Mouse (Mus musculus) ES-E14 (cell line): ENCODE data around the gene Mpo. TPM values are rescaled to one million over a fixed set of nuclear protein-coding genes. Genes with fewer than 3 reads are reported as not detected.

Source experiments
- DNase-seq: peaks from one replicate; pipeline ENCODE4 v3.0.0-alpha.2; 2013; ENCODE audit warnings: low read depth, low spot score
- H3K27ac ChIP-seq: 2 replicates; pipeline ENCODE4 v1.5.1; 2012; ENCODE audit warnings: low read depth, mild to moderate bottlenecking, low read length, moderate library complexity, mixed read lengths; ENCODE audit not compliant: poor library complexity, insufficient read depth, severe bottlenecking
- H3K36me3 ChIP-seq: 2 replicates; pipeline ENCODE4 v1.6.1; 2012; ENCODE audit warnings: mild to moderate bottlenecking, low read length, moderate library complexity, mixed read lengths; ENCODE audit not compliant: control insufficient read depth, poor library complexity, insufficient read depth, severe bottlenecking
- H3K4me1 ChIP-seq, 2 experiments: fragments of 150-350 bp in 1 of 2; sonication (generic) in 1 of 2; 2 replicates each; pipeline ENCODE4 v1.6.1; 2012; ENCODE audit warnings: low read length in 2 of 2, mild to moderate bottlenecking in 1 of 2, mixed read lengths in 1 of 2; ENCODE audit not compliant: control insufficient read depth in 2 of 2, insufficient read depth in 2 of 2, poor library complexity in 1 of 2
- H3K4me3 ChIP-seq, 2 experiments: fragments of 150-350 bp in 1 of 2; sonication (generic) in 1 of 2; 2 replicates each; pipeline ENCODE4 v1.5.1; 2012; ENCODE audit warnings: low read length in 2 of 2, low read depth in 1 of 2, mild to moderate bottlenecking in 1 of 2, mixed read lengths in 1 of 2; ENCODE audit not compliant: insufficient read depth in 1 of 2, poor library complexity in 1 of 2, severe bottlenecking in 1 of 2
- H3K9ac ChIP-seq: 2 replicates; pipeline ENCODE4 v1.6.1; 2012; ENCODE audit warnings: low read depth, mild to moderate bottlenecking, low read length, mixed read lengths; ENCODE audit not compliant: poor library complexity, insufficient read depth, severe bottlenecking
- H3K9me3 ChIP-seq: fragments of 150-350 bp; sonication (generic); 2 replicates; pipeline ENCODE4 v1.6.1; 2012; ENCODE audit warnings: low read depth, mild to moderate bottlenecking, low read length; ENCODE audit not compliant: control insufficient read depth, insufficient read depth
- CHD2 ChIP-seq: IDR thresholded peaks from 2 replicates; pipeline ENCODE4 v1.6.1; 2014; ENCODE audit warnings: mild to moderate bottlenecking, low read depth, low read length, inconsistent platforms
- HCFC1 ChIP-seq: IDR thresholded peaks from 2 replicates; pipeline ENCODE4 v1.6.1; 2012; ENCODE audit warnings: low read length, inconsistent platforms, borderline replicate concordance; ENCODE audit not compliant: insufficient read depth
- MAFK ChIP-seq: IDR thresholded peaks from 2 replicates; pipeline ENCODE4 v1.6.1; 2014; ENCODE audit warnings: mild to moderate bottlenecking, low read depth, low read length, inconsistent platforms; ENCODE audit not compliant: insufficient read depth
- ZC3H11A ChIP-seq: IDR thresholded peaks from 2 replicates; pipeline ENCODE4 v1.6.1; 2012; ENCODE audit warnings: low read depth, mild to moderate bottlenecking, inconsistent platforms, low read length, borderline replicate concordance
- ZNF384 ChIP-seq: IDR thresholded peaks from 2 replicates; pipeline ENCODE4 v1.6.1; 2012; ENCODE audit warnings: low read depth, low read length, inconsistent platforms
- in situ Hi-C, 2 experiments: fragments of 600-800 bp; cut with MboI; formaldehyde crosslinking; loops; one replicate each; pipeline ENCODE4 v1.15.1; 2025; ENCODE audit warnings: low sequenced_read_pairs in 2 of 2, inconsistent platforms in 1 of 2; ENCODE audit not compliant: unreplicated experiment in 2 of 2
- total RNA-seq: library from RNA; depleted of rRNA; stranded (reverse); fragments of 300-350 nt; gene quantifications from 2 replicates; pipeline ENCODE4 v1.2.3, GENCODE M21; 2012

Mpo gene
- total RNA-seq, 1 experiment = not detected

DNA sequence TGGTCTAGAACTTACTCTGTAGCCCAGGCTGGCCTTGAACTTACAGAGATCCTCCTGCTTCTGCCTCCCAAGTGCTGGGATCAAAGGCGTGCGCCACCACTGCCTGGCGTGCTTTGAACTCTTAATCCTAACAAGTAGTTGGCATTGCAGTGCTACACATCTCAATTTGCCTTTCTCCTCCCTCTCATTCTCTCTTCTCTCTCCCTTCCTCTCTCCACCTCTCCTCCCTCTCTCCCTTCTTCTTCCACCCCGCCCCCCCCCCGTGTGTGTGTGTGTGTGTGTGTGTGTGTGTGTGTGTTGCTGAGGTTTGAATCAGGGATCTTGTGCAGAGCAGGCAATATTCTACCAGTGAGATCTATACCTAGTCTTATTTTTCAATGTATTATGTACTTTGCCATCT, 46.1 kb upstream of the Mpo start:
- H3K27ac ChIP-seq = no peak overlapping the region
- H3K36me3 ChIP-seq = peaks cover 21% of the 10 kb centered on the region
- in situ Hi-C loops = no loop called here
- TF ChIP-seq CHD2 (no peak), ZC3H11A (no peak), MAFK (no peak), HCFC1 (no peak), ZNF384 (no peak)
- no peak for DNase-seq
- H3K4me1 ChIP-seq = peaks cover 2 to 25% of the 10 kb centered on the region in 2 experiments; a peak in 2 of 4 replicates
- no peak overlapping the region for H3K4me3 ChIP-seq
- H3K9me3 ChIP-seq = no peaks in the 10 kb centered on the region
- H3K9ac ChIP-seq = no peak overlapping the region

DNA sequence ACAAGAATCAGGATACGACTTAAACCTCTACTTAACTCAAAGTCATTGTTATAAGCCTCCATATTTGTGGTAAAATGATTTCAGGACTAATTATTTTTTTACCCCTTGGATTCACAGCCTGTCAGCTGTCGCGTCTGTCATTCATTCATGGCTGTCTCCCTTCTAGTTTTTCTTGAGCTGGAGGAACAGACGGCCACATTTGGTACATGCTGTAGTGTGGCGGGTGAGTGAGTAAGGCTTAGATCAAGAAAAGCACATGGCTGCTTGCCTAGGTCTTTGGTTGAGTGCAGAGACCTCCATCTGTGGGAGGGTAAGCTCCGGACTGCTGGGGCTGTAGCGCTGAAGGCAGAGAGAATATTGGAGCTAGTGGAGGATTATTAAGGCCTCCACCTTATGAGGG, 45.7 kb upstream of the Mpo start:
- no peak for TF ChIP-seq ZC3H11A
- no peak overlapping the region for H3K9ac ChIP-seq
- H3K36me3 ChIP-seq = peaks cover 19% of the 10 kb centered on the region
- H3K27ac ChIP-seq = no peak overlapping the region
- H3K4me1 ChIP-seq = peaks cover 2 to 25% of the 10 kb centered on the region in 2 experiments; a peak in 2 of 4 replicates
- DNase-seq = no peak
- in situ Hi-C loops = no loop called here
- no peaks in the 10 kb centered on the region for H3K9me3 ChIP-seq
- H3K4me3 ChIP-seq = no peak overlapping the region

DNA sequence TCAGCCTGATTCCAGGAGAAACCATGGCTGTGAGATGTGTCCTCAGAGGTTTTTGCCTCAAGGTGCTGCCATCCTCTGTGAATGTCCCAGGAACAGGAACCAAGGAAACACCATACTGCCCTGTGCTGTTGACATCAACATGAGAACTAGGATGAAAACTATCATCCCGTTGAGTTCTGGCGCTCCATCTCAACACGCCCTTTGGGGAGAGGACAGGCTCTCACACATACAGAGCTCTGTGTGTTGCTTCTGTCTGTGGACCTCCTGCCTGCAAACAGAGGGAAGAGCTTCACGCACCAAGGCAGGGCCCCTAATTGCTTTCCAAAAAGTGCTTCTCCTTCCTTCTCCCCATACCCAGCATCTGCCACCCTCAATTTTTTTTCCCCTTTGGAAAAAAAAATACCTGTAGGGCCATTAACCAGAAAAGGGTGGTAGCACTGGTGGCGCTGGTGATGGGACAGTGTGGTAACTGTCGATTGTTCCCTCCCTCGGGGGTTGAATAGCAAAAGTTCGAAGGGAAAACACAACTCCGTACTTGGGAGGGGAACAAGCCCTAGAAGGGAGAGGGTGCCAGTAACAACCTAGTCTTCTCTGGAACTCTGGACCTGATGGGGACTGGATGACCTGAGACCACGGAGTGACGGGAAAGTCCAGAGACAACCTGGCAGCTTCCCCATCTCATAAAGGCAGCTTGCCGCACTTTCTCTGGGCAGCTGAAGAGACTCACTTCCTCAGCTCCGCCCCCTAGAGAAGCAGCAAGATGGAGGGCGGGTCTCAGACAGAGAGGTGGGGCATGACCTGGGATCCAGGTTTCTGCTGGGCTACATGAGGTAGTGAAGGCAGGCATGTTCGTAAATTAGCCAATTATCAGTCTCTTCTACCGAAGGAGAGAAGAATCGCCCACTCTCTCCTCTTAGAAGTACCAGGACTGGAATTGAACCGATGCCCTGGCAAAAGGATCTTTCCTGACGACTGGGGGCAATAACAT, 45.0 kb upstream of the Mpo start:
- Histone ChIP-seq H3K4me3 (peak overlapping the region; percentile 27 to 65), H3K36me3 (peaks cover 12% of the 10 kb centered on the region), H3K27ac (peak overlapping the region; percentile 20; the same call in 1 of the 2 replicates), H3K9ac (peak overlapping the region; percentile 70), H3K4me1 (peaks cover 2 to 28% of the 10 kb centered on the region in 2 experiments; a peak in 2 of 4 replicates), H3K9me3 (no peaks in the 10 kb centered on the region)
- in situ Hi-C loops = no loop called here
- peak; percentile 79 for DNase-seq
- TF ChIP-seq MAFK (no peak), ZNF384 (no peak), CHD2 (no peak), ZC3H11A (no peak), HCFC1 (no peak)

DNA sequence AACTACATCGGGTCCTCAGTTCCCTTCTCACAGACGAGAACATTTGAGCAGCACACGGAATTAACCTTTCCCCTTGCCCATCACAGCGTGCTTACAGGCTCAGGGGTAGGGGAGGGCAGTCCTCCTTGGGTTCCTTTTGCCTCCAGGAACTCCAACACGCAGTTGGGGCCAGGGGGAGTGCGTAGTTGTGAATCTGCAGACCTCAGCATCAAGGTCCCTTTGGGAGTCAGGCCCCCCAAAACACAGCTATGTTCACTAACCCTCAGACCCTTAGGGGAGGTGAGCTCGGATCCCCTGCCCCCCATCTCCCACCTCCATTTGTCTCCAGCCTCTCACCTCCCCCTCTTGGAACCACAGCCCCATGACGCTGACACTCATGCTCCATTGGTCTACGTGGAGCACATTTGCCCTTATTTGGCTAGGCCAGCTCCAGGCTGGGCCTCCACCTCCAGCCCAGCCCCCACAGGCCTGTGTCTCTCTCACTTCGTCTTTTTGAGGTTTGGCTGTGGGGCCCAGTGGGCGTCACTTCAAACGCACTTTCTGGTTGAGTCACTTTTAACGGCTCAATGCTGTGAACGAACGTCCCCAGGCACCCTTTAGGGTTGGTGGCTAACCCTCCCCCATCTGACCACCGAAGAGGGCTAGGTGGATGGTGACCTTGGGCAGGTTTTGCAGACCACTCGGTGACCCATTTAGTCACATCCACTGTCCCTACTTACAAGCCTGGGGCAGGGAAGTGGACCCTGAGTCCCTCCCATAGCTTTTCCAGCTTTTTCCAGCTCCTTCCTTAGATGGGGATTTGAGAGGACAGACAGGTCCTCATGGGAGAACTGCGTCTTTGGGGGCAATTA, 44.0 kb upstream of the Mpo start:
- Histone ChIP-seq H3K36me3 (0 out of 2 replicates have a peak, but pooled peaks cover 7% of the 10 kb centered on the region), H3K27ac (peak overlapping the region; percentile 20; the same call in 1 of the 2 replicates), H3K4me3 (peak overlapping the region; percentile 10 to 65; a peak in 2 of 4 replicates), H3K4me1 (peaks cover 2 to 29% of the 10 kb centered on the region in 2 experiments; a peak in 2 of 4 replicates), H3K9ac (peak overlapping the region; percentile 58), H3K9me3 (no peaks in the 10 kb centered on the region)
- TF ChIP-seq HCFC1 (no peak), ZNF384 (no peak), CHD2 (no peak), MAFK (no peak), ZC3H11A (no peak)
- DNase-seq = no peak
- in situ Hi-C loops = no loop called here
